Mouse (Mus musculus) ovary, postnatal 14 days (tissue): Measurements from ENCODE around the gene Zfp334.
A peak's percentile ranks its signal among the peaks of the same experiment; 100 is the strongest.

ENCODE experiments used
- DNase-seq: peaks from one replicate; pipeline ENCODE4 v3.0.0; 2022; ENCODE audit warnings: low spot score

Zfp334 gene

GRCm38 (mm10) chr2:165387844-165388495, at the start of gene Zfp334:
Gene Zfp334, minus strand, starts transcription at chr2:165388259.
- peak; percentile 85 for DNase-seq

- no peak for DNase-seq
Measured at GRCm38 (mm10) chr2:165428694-165429093, 40.6 kb upstream of the Zfp334 start.

- DNase-seq = no peak
Measured at GRCm38 (mm10) chr2:165420195-165420594, 32.1 kb upstream of the Zfp334 start.

GRCm38 (mm10) chr2:165419670-165420111, 31.6 kb upstream of the Zfp334 start:
- DNase-seq = no peak

GRCm38 (mm10) chr2:165418577-165418976, 30.5 kb upstream of the Zfp334 start:
- no peak for DNase-seq

GRCm38 (mm10) chr2:165417291-165417690, 29.2 kb upstream of the Zfp334 start:
- DNase-seq = peak; percentile 33

- no peak for DNase-seq
Measured at GRCm38 (mm10) chr2:165415795-165416194, 27.7 kb upstream of the Zfp334 start.

- no peak for DNase-seq
Measured at GRCm38 (mm10) chr2:165415141-165415721, 27.2 kb upstream of the Zfp334 start.

GRCm38 (mm10) chr2:165414321-165414720, 26.3 kb upstream of the Zfp334 start:
- no peak for DNase-seq

GRCm38 (mm10) chr2:165413884-165414283, 25.8 kb upstream of the Zfp334 start:
- DNase-seq = no peak

GRCm38 (mm10) chr2:165407700-165408301, 19.7 kb upstream of the Zfp334 start:
- DNase-seq = peak; percentile 69

- DNase-seq = no peak
Measured at GRCm38 (mm10) chr2:165405351-165405750, 17.3 kb upstream of the Zfp334 start.

GRCm38 (mm10) chr2:165404951-165405350, 16.9 kb upstream of the Zfp334 start:
- DNase-seq = no peak

GRCm38 (mm10) chr2:165398164-165398785, 10.2 kb upstream of the Zfp334 start:
- DNase-seq = no peak

GRCm38 (mm10) chr2:165397502-165398163, 9.6 kb upstream of the Zfp334 start:
- no peak for DNase-seq

- no peak for DNase-seq
Measured at GRCm38 (mm10) chr2:165396831-165397501, 8.9 kb upstream of the Zfp334 start.

- no peak for DNase-seq
Measured at GRCm38 (mm10) chr2:165392156-165392555, 4.1 kb upstream of the Zfp334 start.

- peak; percentile 37 for DNase-seq
Measured at GRCm38 (mm10) chr2:165391561-165391960, 3.5 kb upstream of the Zfp334 start.

- DNase-seq = no peak
Measured at GRCm38 (mm10) chr2:165389299-165389952, 1.4 kb upstream of the Zfp334 start.

- DNase-seq = no peak
Measured at GRCm38 (mm10) chr2:165387370-165387769, 689 bp downstream of the Zfp334 start.

- DNase-seq = no peak
Measured at GRCm38 (mm10) chr2:165380050-165380449, 8.0 kb downstream of the Zfp334 start.
